Mouse (Mus musculus) kidney, embryonic 16.5 days (tissue): ENCODE results near the gene Acnat1. TPM values are rescaled to one million over a fixed set of nuclear protein-coding genes. Genes with fewer than 3 reads are reported as not detected.
"Not testable (repeated sequence)": the region's sequence is repeated elsewhere in the genome, so short reads cannot be mapped to it uniquely, and the experiment has no call there.

Experiments
- ATAC-seq: fragments of 200-750 bp; cut with Nextera tagmentation; 2 replicates; pipeline ENCODE4 v1.8.0; 2017; ENCODE audit warnings: moderate TSS enrichment; ENCODE audit not compliant: low FRiP score, low TSS enrichment
- H3K27ac ChIP-seq: fragments of 300-500 bp; sonication (generic); 2 replicates; pipeline ENCODE4 v1.5.1; 2014; ENCODE audit warnings: low read length
- H3K27me3 ChIP-seq: fragments of 300-500 bp; sonication (generic); 2 replicates; pipeline ENCODE4 v1.6.1; 2014; ENCODE audit warnings: low read length, control low read depth, mixed read lengths; ENCODE audit not compliant: insufficient read depth
- H3K36me3 ChIP-seq: fragments of 300-500 bp; sonication (generic); 2 replicates; pipeline ENCODE4 v1.6.1; 2014; ENCODE audit warnings: low read length, control low read depth, mixed read lengths; ENCODE audit not compliant: insufficient read depth
- H3K4me1 ChIP-seq: fragments of 300-500 bp; sonication (generic); 2 replicates; pipeline ENCODE4 v1.6.1; 2014; ENCODE audit warnings: low read length, control low read depth, mixed read lengths; ENCODE audit not compliant: insufficient read depth
- H3K4me2 ChIP-seq: fragments of 300-500 bp; sonication (generic); replicated peaks from 2 replicates; pipeline ENCODE4 v1.6.1; 2014; ENCODE audit warnings: low read depth, low read length
- H3K4me3 ChIP-seq: fragments of 300-500 bp; sonication (generic); 2 replicates; pipeline ENCODE4 v1.5.1; 2014; ENCODE audit warnings: mild to moderate bottlenecking, low read length
- H3K9ac ChIP-seq: fragments of 300-500 bp; sonication (generic); replicated peaks from 2 replicates; pipeline ENCODE4 v1.6.1; 2014; ENCODE audit warnings: low read length
- H3K9me3 ChIP-seq: fragments of 300-500 bp; sonication (generic); 2 replicates; pipeline ENCODE4 v1.6.1; 2016; ENCODE audit warnings: low read length, control low read depth
- WGBS: fragments of 180-500 bp; shearing (Covaris S2); extraction: QIAGEN DNeasy Blood & Tissue Kit; methylation state at CpG from one replicate; pipeline ENCODE4 v1.1.7; 2014; 5-methylcytosine and 5-hydroxymethylcytosine counted together
- polyA plus RNA-seq: library from polyadenylated mRNA; unstranded; fragments of >200 nt; fragmentation: Nextera tagmentation; extraction: Ambion mirVana; gene quantifications from 2 replicates; pipeline ENCODE4 v1.2.1, GENCODE M21; 2015

Acnat1 gene
- polyA plus RNA-seq, 1 experiment from 2014 or later, result 1.0 TPM

- WGBS, result 69% methylated on average over 3 of the region's 3 CpGs
- no peak within 1 kb of the TSS for H3K4me2 ChIP-seq
- no peaks in the 10 kb centered on the region for H3K4me1 ChIP-seq
- no peak within 1 kb of the TSS for H3K9ac ChIP-seq
- no peaks in the 10 kb centered on the region for H3K9me3 ChIP-seq
- H3K4me3 ChIP-seq, result no peak within 1 kb of the TSS
- no peak within 1 kb of the TSS for H3K27ac ChIP-seq
- H3K27me3 ChIP-seq, result no peaks in the 10 kb centered on the region
- ATAC-seq, result no peak
- H3K36me3 ChIP-seq, result no peaks in the 10 kb centered on the region
These were observed 32.7 kb upstream of the Acnat1 start, which contains the start of gene Baat for GRCm38 (mm10) chr4:49506386-49506785. Baat (minus strand) TSS chr4:49506557.

DNA sequence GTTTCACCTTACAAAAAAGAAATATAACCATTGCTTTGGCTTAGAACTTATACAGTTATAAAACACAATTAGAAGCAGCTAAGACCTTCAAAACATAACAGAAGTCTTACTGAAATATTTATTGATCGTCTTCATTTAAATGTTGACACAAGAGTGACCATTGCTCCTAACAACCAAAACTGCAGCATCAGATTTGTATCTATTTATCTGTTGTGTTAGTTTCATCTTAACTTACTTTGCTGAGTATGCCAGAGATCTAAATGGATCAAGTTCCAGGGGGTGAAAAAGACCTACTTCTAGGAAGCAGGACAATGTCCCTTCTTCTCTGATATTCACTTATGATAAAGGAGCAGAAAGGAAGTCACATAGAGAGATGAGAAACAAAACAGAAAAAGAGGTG lies 29.9 kb upstream of the Acnat1 start:
- H3K9me3 ChIP-seq, result no peaks in the 10 kb centered on the region
- H3K4me3 ChIP-seq, result no peak overlapping the region
- H3K36me3 ChIP-seq, result no peaks in the 10 kb centered on the region
- WGBS, result 84% methylated on average over 1 of the region's 1 CpGs
- no peak for ATAC-seq
- H3K27ac ChIP-seq, result no peak overlapping the region
- H3K9ac ChIP-seq, result no peak overlapping the region
- H3K4me1 ChIP-seq, result no peaks in the 10 kb centered on the region
- no peaks in the 10 kb centered on the region for H3K27me3 ChIP-seq
- no peak overlapping the region for H3K4me2 ChIP-seq

DNA sequence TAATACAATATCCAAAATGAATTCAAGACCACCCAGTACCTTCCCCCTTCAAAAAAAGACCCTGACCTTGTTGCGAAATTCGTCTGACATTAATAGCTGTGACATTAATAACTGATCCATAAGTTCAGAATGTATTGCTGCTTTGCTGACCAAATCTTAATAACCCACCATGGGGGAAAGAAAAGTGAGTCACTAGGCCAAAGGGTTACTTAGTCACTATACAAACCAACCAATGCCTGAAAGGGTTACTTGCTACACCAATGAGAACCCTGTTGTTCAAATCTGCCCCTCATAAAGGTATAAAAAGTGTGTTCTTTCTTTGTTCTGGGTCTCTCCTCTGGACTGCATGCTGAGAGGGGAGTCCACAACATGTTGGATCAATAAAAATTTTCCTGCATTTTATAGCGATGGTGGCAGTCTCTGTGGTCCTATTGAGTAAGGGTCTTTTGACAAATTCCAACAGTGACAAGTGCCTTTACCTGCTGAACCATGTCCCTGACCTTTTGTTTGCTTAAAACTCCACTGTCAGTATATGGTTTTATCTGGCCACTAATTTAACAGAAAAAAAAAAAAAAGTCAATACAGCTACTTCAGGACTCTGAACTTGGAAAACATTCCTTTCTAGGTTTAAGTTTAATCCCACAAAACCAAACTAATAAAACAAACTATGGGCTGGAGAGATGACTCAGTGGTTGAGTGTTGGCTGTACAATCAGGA lies 12.4 kb upstream of the Acnat1 start:
- H3K27ac ChIP-seq, H3K9ac ChIP-seq, H3K4me1 ChIP-seq, H3K4me2 ChIP-seq, H3K4me3 ChIP-seq, ATAC-seq, H3K27me3 ChIP-seq, H3K36me3 ChIP-seq, H3K9me3 ChIP-seq: not testable (repeated sequence)
- 78% methylated on average over 3 of the region's 3 CpGs for WGBS

- Histone ChIP-seq H3K4me2 (no peak overlapping the region), H3K27me3 (no peaks in the 10 kb centered on the region; the same call in 1 of the 2 replicates), H3K36me3 (no peaks in the 10 kb centered on the region), H3K9ac (no peak overlapping the region), H3K4me3 (no peak overlapping the region), H3K9me3 (no peaks in the 10 kb centered on the region), H3K4me1 (no peaks in the 10 kb centered on the region), H3K27ac (peak overlapping the region; percentile 31; the same call in 1 of the 2 replicates)
- peak; percentile 85 for ATAC-seq
These were observed 11.7 kb upstream of the Acnat1 start for GRCm38 (mm10) chr4:49485442-49485841.

GRCm38 (mm10) chr4:49480896-49481295 lies 7.2 kb upstream of the Acnat1 start:
- H3K27ac ChIP-seq, result no peak overlapping the region
- no peak overlapping the region for H3K4me3 ChIP-seq
- no peaks in the 10 kb centered on the region for H3K36me3 ChIP-seq
- no peaks in the 10 kb centered on the region for H3K9me3 ChIP-seq
- H3K4me2 ChIP-seq, result no peak overlapping the region
- peaks cover 4% of the 10 kb centered on the region; the same call in 1 of the 2 replicates for H3K4me1 ChIP-seq
- 53% methylated on average over 3 of the region's 3 CpGs for WGBS
- no peak overlapping the region for H3K9ac ChIP-seq
- H3K27me3 ChIP-seq, result no peaks in the 10 kb centered on the region; the same call in 1 of the 2 replicates
- ATAC-seq, result 0 out of 2 replicates have a peak, but pooled peaks have one; percentile 63

- 15% methylated on average over 21 of the region's 21 CpGs for WGBS
- no peak overlapping the region for H3K27ac ChIP-seq
- peak overlapping the region; percentile 4; the same call in 1 of the 2 replicates for H3K4me3 ChIP-seq
- ATAC-seq, result no peak
- no peaks in the 10 kb centered on the region; the same call in 1 of the 2 replicates for H3K27me3 ChIP-seq
- H3K4me1 ChIP-seq, result peaks cover 4% of the 10 kb centered on the region; the same call in 1 of the 2 replicates
- no peaks in the 10 kb centered on the region for H3K36me3 ChIP-seq
- H3K9me3 ChIP-seq, result no peaks in the 10 kb centered on the region
- H3K9ac ChIP-seq, result no peak overlapping the region
- H3K4me2 ChIP-seq, result peak overlapping the region; percentile 37
These were observed 6.5 kb upstream of the Acnat1 start for GRCm38 (mm10) chr4:49480104-49480760.

DNA sequence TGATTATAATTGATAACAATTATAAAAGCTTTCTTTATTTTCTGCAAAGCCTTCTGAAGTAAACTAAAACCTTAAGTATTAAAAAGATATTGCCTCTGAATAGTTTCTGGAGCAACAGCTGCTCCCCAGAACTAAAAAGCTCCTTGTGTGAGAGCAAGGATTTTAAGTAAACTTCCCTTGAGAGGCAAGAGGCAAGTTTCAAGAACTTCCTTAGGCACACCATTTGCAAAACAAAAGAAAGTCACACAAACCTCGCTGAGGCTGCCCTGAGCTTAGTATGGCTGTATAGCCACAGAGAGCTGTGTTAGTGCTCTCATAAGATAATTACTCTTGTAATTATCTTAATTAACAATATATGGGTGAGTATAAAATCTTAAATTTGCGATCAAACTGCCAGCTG lies 5.3 kb upstream of the Acnat1 start:
- not testable (repeated sequence) for H3K27me3 ChIP-seq, H3K9me3 ChIP-seq, H3K4me1 ChIP-seq, H3K4me2 ChIP-seq, H3K9ac ChIP-seq, H3K36me3 ChIP-seq, ATAC-seq, H3K27ac ChIP-seq, H3K4me3 ChIP-seq
- WGBS, result 17% methylated on average over 2 of the region's 2 CpGs

- no peak overlapping the region for H3K27ac ChIP-seq
- peak overlapping the region; percentile 26 for H3K4me3 ChIP-seq
- H3K36me3 ChIP-seq, result no peaks in the 10 kb centered on the region
- no peak overlapping the region for H3K9ac ChIP-seq
- WGBS, result 17% methylated on average over 19 of the region's 19 CpGs
- peak; percentile 78 for ATAC-seq
- H3K4me1 ChIP-seq, result peaks cover 4% of the 10 kb centered on the region; the same call in 1 of the 2 replicates
- H3K4me2 ChIP-seq, result peak overlapping the region; percentile 48
- no peaks in the 10 kb centered on the region; the same call in 1 of the 2 replicates for H3K27me3 ChIP-seq
- no peaks in the 10 kb centered on the region for H3K9me3 ChIP-seq
These were observed 4.6 kb upstream of the Acnat1 start for GRCm38 (mm10) chr4:49478118-49478877.

GRCm38 (mm10) chr4:49474583-49474982 lies 871 bp upstream of the Acnat1 start:
- Histone ChIP-seq H3K9me3 (no peaks in the 10 kb centered on the region), H3K27ac (no peak overlapping the region), H3K36me3 (no peaks in the 10 kb centered on the region), H3K4me1 (peaks cover 4% of the 10 kb centered on the region; the same call in 1 of the 2 replicates), H3K4me3 (no peak overlapping the region), H3K9ac (no peak overlapping the region), H3K4me2 (no peak overlapping the region), H3K27me3 (no peaks in the 10 kb centered on the region)
- no peak for ATAC-seq
